Mouse (Mus musculus) macrophage (primary cell): Measurements from ENCODE around the gene Vmn1r20. TPM values are rescaled to one million over a fixed set of nuclear protein-coding genes. Genes with fewer than 3 reads are reported as not detected.
"Not testable (repeated sequence)": the region's sequence is repeated elsewhere in the genome, so short reads cannot be mapped to it uniquely, and the experiment has no call there.

Experiments used
- H3K27ac ChIP-seq: fragments of 350-480 bp; formaldehyde crosslinking; 2 replicates; pipeline ENCODE4 v1.9.0; 2021
- H3K36me3 ChIP-seq: fragments of 350-480 bp; formaldehyde crosslinking; 2 replicates; pipeline ENCODE4 v1.9.0; 2021; ENCODE audit errors: inconsistent target
- H3K4me3 ChIP-seq: fragments of 350-480 bp; formaldehyde crosslinking; 2 replicates; pipeline ENCODE4 v1.9.0; 2021; ENCODE audit errors: inconsistent target
- H3K79me2 ChIP-seq: fragments of 350-480 bp; formaldehyde crosslinking; 2 replicates; pipeline ENCODE4 v1.9.0; 2021; ENCODE audit errors: inconsistent target
- WGBS: methylation state at CpG from one replicate; pipeline ENCODE4 v1.1.7; 2026; ENCODE audit warnings: inconsistent platforms; ENCODE audit not compliant: missing documents; 5-methylcytosine and 5-hydroxymethylcytosine counted together
- polyA plus RNA-seq: library from polyadenylated mRNA; stranded (reverse); fragments of 250-400 nt; gene quantifications from 3 replicates; pipeline ENCODE4 v1.2.4, GENCODE M21; 2018; ENCODE audit warnings: inconsistent platforms
- total RNA-seq, 78 experiments: library from RNA; depleted of rRNA; stranded (reverse); fragments of 250-400 nt; gene quantifications; 1 replicate in 9 of 78; 2 replicates in 24 of 78; 3 replicates in 43 of 78; 4 replicates in 2 of 78; pipeline ENCODE4 v1.2.4; 2018; ENCODE audit warnings: inconsistent platforms in 56 of 78

Gene Vmn1r20
- not detected for total RNA-seq (2018; cell fraction: chromatin; rRNA removed)
- total RNA-seq (2018; cell fraction: cytosol; rRNA removed): not detected
- not detected for total RNA-seq (2018; cell fraction: nucleus; rRNA removed)
- polyA plus RNA-seq: not detected in 3 replicates

DNA sequence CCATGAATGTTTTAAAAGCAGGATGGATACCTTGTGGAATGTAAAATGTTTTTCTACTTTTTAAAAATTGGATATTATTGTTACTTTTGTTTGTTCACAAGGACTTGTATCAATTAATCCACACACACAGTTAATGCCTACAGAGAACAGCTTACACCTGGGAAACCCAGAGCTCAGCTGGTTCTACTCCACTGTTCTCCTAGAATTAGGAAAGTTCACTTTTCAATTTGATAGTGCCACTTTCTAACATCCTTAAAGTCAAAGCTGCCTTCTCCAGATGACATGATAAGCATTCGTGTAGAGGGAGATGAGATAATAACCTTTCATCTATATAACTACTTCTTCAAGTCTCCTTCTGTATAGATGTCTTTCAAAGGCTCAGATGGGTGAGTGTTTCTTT lies at the start of gene Vmn1r20:
Gene Vmn1r20, plus strand, starts transcription at position 301 of the 400 bp plus-strand sequence.
- no peaks in the 10 kb centered on the region for H3K79me2 ChIP-seq
- H3K36me3 ChIP-seq: no peaks in the 10 kb centered on the region
- 50% methylated on average over 1 of the region's 1 CpGs for WGBS
- no peak within 1 kb of the TSS for H3K4me3 ChIP-seq
- H3K27ac ChIP-seq: no peak within 1 kb of the TSS

DNA sequence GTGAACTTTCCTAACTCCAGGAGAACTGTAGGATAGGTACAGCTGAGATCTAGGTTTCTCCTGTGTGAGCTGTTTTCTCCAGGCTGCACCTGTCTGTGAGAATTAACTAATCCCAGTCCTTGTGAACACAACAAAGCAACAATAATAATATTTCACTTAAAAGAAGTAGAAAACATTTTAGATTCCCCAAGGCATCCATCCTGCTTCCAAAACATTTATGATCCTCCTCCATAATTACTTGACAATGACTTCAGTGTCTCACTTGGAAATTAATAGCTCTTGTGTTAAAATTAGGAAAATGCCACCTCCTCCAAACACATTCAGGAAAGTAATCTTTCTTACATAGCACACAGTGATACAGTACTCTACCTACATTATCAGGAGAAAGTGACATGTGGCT lies 33.0 kb upstream of the Vmn1r20 start, which contains the start of gene Vmn1r18:
Gene Vmn1r18, minus strand, starts transcription at position 101 of the 400 bp plus-strand sequence.
- Histone ChIP-seq H3K27ac (no peak within 1 kb of the TSS), H3K36me3 (no peaks in the 10 kb centered on the region)

DNA sequence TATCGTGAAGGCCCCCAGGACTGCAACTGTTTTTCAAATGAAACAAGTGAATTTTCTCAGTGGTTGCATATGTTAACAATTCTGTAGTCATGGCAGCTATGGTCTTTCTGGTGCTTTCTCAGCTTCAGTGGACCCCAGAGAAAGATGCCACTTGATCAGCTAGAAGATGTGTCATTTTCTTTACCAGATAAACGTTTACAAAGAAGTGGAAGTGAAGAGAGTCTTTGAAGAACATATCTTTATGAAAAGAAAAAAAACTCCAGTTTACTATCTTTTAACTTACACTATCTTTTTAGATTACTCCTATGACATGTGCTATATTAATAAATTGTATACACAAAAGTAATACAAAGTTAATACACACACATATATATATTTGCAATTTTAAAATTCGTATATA lies 25.2 kb upstream of the Vmn1r20 start, which contains the start of gene Vmn1r19:
Gene Vmn1r19, plus strand, starts transcription at position 301 of the 400 bp plus-strand sequence.
- not testable (repeated sequence) for H3K36me3 ChIP-seq, H3K79me2 ChIP-seq, H3K27ac ChIP-seq, H3K4me3 ChIP-seq
- 77% methylated on average over 2 of the region's 3 CpGs for WGBS

More for the DNA sequence above, 33.0 kb upstream of the Vmn1r20 start, which contains the start of gene Vmn1r18:
- Histone ChIP-seq H3K79me2 (no peaks in the 10 kb centered on the region), H3K4me3 (no peak within 1 kb of the TSS)

DNA sequence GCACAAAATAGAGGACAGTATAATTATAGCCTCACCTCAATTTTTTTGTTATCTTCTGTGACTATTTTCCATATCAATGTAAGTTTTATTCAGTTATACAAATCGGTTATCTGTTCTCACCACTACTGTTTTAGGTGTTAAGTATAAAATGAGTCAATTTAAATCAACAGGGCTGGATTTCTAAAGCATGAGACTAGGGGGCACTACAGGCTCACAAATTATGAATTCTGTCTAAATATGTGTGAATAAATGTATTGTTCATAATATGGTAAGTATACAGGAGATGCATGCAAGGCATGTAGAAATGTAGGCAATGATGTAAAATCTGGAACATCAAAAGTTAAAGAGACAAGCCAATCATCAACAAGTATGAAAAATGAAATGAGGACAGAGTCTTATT lies 2.5 kb downstream of the Vmn1r20 start:
- no peaks in the 10 kb centered on the region for H3K36me3 ChIP-seq

DNA sequence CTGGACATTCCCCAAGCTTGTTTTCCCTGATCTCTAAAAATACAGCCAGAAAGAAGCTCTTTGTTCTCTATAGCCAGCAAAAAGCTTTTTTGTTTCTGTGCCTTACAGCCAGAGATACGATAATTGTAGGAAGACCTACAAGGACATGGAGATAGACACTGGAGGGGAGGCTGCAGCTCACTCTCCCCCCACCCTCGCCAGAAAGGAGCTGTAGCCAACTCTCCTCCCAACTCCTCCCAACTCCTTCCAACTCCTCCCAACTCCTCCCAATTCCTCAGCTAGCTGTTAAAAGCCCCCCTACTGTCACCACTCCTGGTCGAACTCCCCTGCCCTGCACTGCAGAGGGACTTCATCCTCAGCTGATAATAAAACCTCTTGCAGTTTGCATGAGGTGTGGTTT lies 39.4 kb downstream of the Vmn1r20 start:
- 52% methylated on average over 3 of the region's 3 CpGs for WGBS
- H3K79me2 ChIP-seq, H3K27ac ChIP-seq, H3K4me3 ChIP-seq, H3K36me3 ChIP-seq: not testable (repeated sequence)

More for the DNA sequence above, 2.5 kb downstream of the Vmn1r20 start:
- H3K27ac ChIP-seq: no peak overlapping the region
- WGBS: 67% methylated on average over 1 of the region's 1 CpGs
- H3K79me2 ChIP-seq: no peaks in the 10 kb centered on the region
- H3K4me3 ChIP-seq: no peak overlapping the region

Other genes with a start within 250 kb of the Vmn1r20 start
- not detected in 3 replicates for gene Vmn1r13, start 225.6 kb upstream of the Vmn1r20 start, polyA plus RNA-seq
- gene Vmn1r14, start 197.2 kb upstream of the Vmn1r20 start, polyA plus RNA-seq: not detected in 3 replicates
- gene Vmn1r15, start 171.0 kb upstream of the Vmn1r20 start, polyA plus RNA-seq: not detected in 3 replicates
- gene Vmn1r16, start 99.4 kb upstream of the Vmn1r20 start, polyA plus RNA-seq: not detected in 3 replicates
- gene Vmn1r17, start 65.2 kb upstream of the Vmn1r20 start, polyA plus RNA-seq: not detected in 3 replicates
- gene Vmn1r18, start 33.1 kb upstream of the Vmn1r20 start, polyA plus RNA-seq: not detected in 3 replicates
- not detected in 3 replicates for gene Vmn1r19, start 25.1 kb upstream of the Vmn1r20 start, polyA plus RNA-seq
- 2.7 to 9.6 TPM (median 5.5 TPM) in 3 replicates for gene Ppm1k, start 106.5 kb downstream of the Vmn1r20 start, polyA plus RNA-seq
- gene Herc6, start 152.1 kb downstream of the Vmn1r20 start, polyA plus RNA-seq: 21.4 to 62.2 TPM (median 23.5 TPM) in 3 replicates